Mouse (Mus musculus) lung, postnatal 0 days (tissue): ENCODE results near the gene Nudt15. TPM values are rescaled to one million over a fixed set of nuclear protein-coding genes. Genes with fewer than 3 reads are reported as not detected.
"Not testable (repeated sequence)": the region's sequence is repeated elsewhere in the genome, so short reads cannot be mapped to it uniquely, and the experiment has no call there.

Experiments used
- ATAC-seq: fragments of 200-750 bp; cut with Nextera tagmentation; 2 replicates; pipeline ENCODE4 v1.8.0; 2017; ENCODE audit warnings: moderate library complexity
- DNase-seq: peaks from one replicate; pipeline ENCODE4 v3.0.0-alpha.2; 2016; ENCODE audit warnings: low spot score
- H3K27ac ChIP-seq: fragments of 300-500 bp; sonication (generic); 2 replicates; pipeline ENCODE4 v1.5.1; 2014; ENCODE audit warnings: antibody characterized with exemption, mild to moderate bottlenecking, low read length, mixed read lengths
- H3K27me3 ChIP-seq: fragments of 300-500 bp; sonication (generic); replicated peaks from 2 replicates; pipeline ENCODE4 v1.6.1; 2014; ENCODE audit warnings: low read length, mixed read lengths; ENCODE audit not compliant: insufficient read depth
- H3K36me3 ChIP-seq: fragments of 300-500 bp; sonication (generic); 2 replicates; pipeline ENCODE4 v1.6.1; 2014; ENCODE audit warnings: low read length, mixed read lengths; ENCODE audit not compliant: insufficient read depth
- H3K4me1 ChIP-seq: fragments of 300-500 bp; sonication (generic); 2 replicates; pipeline ENCODE4 v1.6.1; 2014; ENCODE audit warnings: antibody characterized with exemption, low read depth, low read length, mixed read lengths; ENCODE audit not compliant: insufficient read depth
- H3K4me2 ChIP-seq: fragments of 300-500 bp; sonication (generic); replicated peaks from 2 replicates; pipeline ENCODE4 v1.6.1; 2014; ENCODE audit warnings: low read depth, mild to moderate bottlenecking, low read length, moderate library complexity, mixed read lengths
- H3K4me3 ChIP-seq: fragments of 300-500 bp; sonication (generic); 2 replicates; pipeline ENCODE4 v1.5.1; 2014; ENCODE audit warnings: low read depth, low read length
- H3K9ac ChIP-seq: fragments of 300-500 bp; sonication (generic); replicated peaks from 2 replicates; pipeline ENCODE4 v1.6.1; 2014; ENCODE audit warnings: low read depth, mild to moderate bottlenecking
- H3K9me3 ChIP-seq: fragments of 300-500 bp; sonication (generic); 2 replicates; pipeline ENCODE4 v1.6.1; 2016; ENCODE audit warnings: low read length, mixed read lengths
- CTCF ChIP-seq: IDR thresholded peaks from 2 replicates; pipeline ENCODE4 v1.5.1; 2016; ENCODE audit warnings: antibody characterized with exemption, mild to moderate bottlenecking
- EP300 ChIP-seq: IDR thresholded peaks from 2 replicates; pipeline ENCODE4 v1.6.1; 2016; ENCODE audit warnings: antibody characterized with exemption, mild to moderate bottlenecking, control low read depth
- WGBS: fragments of 180-500 bp; shearing (Covaris S2); extraction: QIAGEN DNeasy Blood & Tissue Kit; methylation state at CpG from one replicate; pipeline ENCODE4 v1.1.7; 2014; 5-methylcytosine and 5-hydroxymethylcytosine counted together
- polyA plus RNA-seq: library from polyadenylated mRNA; unstranded; fragments of >200 nt; fragmentation: Nextera tagmentation; extraction: Ambion mirVana; gene quantifications from 2 replicates; pipeline ENCODE4 v1.2.1, GENCODE M21; 2015

The Nudt15 gene
- polyA plus RNA-seq, 1 experiment from 2014 or later: 2.7 TPM

DNA sequence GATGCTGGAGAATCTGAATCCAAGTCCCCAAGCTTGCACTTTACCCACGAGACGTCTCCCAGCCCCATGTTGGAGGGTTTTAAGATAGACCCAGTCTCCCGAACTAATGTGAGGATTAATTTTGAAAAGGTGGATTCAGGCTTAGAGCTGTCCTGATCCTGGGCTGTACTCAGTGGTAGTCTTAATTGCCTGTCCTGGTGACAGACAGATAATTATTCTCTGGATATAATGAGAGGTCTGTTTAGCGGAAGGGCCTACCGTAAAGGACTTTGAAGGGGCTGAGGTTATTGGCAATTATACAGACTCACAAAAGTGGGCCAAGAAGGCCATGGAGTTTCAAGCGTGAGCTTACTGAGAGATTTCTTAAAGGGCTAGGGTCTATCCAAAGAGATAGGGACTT is 4.3 kb downstream of the Nudt15 start:
- DNase-seq (no peak), ATAC-seq (no peak)
- no peaks in the 10 kb centered on the region for H3K27me3 ChIP-seq
- TF ChIP-seq EP300 (no peak), CTCF (no peak)
- WGBS: 70% methylated on average over 6 of the region's 6 CpGs
- H3K9me3 ChIP-seq: no peaks in the 10 kb centered on the region
- no peaks in the 10 kb centered on the region for H3K4me1 ChIP-seq
- no peak overlapping the region for H3K4me3 ChIP-seq
- H3K36me3 ChIP-seq: no peaks in the 10 kb centered on the region
- H3K27ac ChIP-seq: no peak overlapping the region
- no peak overlapping the region for H3K9ac ChIP-seq
- no peak overlapping the region for H3K4me2 ChIP-seq

DNA sequence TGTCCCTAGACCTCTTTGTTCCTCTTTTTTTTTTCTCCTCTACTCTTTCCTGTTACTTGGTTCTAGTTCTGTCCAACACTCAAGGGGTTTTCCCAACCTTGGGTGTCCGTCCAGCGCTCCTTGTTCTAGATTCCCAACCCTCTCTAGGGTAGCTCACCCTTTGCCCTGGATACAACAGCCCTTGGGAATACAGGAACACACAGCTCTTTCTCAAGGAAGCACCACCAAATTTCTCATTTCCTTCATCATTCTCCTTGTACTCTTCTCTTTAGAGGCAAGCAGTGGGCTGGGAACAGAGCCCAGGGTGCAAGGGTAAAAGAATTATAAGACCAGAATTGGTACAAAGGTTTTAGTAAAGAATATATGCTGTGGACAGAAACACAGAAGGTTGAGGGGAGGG is 12.4 kb downstream of the Nudt15 start:
- no peak for ATAC-seq
- no peak for TF ChIP-seq CTCF
- no peak for TF ChIP-seq EP300
- H3K27ac ChIP-seq: no peak overlapping the region
- H3K4me1 ChIP-seq: no peaks in the 10 kb centered on the region
- H3K4me2 ChIP-seq: no peak overlapping the region
- no peaks in the 10 kb centered on the region for H3K9me3 ChIP-seq
- no peak overlapping the region for H3K4me3 ChIP-seq
- H3K27me3 ChIP-seq: no peaks in the 10 kb centered on the region
- no peaks in the 10 kb centered on the region for H3K36me3 ChIP-seq
- no peak overlapping the region for H3K9ac ChIP-seq
- 88% methylated on average over 2 of the region's 2 CpGs for WGBS
- no peak for DNase-seq

- WGBS: 67% methylated on average over 6 of the region's 6 CpGs
- no peak overlapping the region for H3K4me3 ChIP-seq
These were observed 14.1 kb downstream of the Nudt15 start for GRCm38 (mm10) chr14:73533755-73534465.

DNA sequence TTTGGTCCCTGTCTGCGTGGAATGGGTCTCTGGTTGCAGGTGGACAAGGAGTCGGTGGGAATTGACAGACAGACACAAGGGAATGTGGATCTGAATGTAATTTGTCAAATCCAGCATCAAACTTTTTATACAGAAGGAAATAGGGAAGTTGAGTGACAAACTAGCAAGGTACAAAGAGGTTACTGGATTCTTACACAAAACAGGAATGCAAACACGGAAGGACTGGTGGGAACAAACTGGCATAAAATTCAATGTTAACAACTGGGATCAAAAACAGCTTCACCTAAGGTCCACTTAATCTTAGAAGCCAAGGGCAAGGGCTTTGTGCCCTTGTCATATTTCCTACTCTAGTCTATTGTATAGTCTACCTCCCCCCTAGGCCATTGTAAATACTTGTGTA is 19.4 kb downstream of the Nudt15 start:
- not testable (repeated sequence) for H3K27ac ChIP-seq, H3K27me3 ChIP-seq, H3K4me1 ChIP-seq, H3K9ac ChIP-seq, H3K4me2 ChIP-seq, DNase-seq, ATAC-seq, H3K36me3 ChIP-seq, H3K4me3 ChIP-seq, H3K9me3 ChIP-seq
- WGBS: 83% methylated on average over 3 of the region's 3 CpGs

More at GRCm38 (mm10) chr14:73533755-73534465, 14.1 kb downstream of the Nudt15 start:
- Histone ChIP-seq H3K27me3 (no peaks in the 10 kb centered on the region), H3K27ac (no peak overlapping the region), H3K36me3 (no peaks in the 10 kb centered on the region), H3K4me2 (no peak overlapping the region), H3K4me1 (no peaks in the 10 kb centered on the region), H3K9me3 (no peaks in the 10 kb centered on the region), H3K9ac (no peak overlapping the region)
- ATAC-seq (no peak), DNase-seq (no peak)
- no peak for TF ChIP-seq CTCF
- TF ChIP-seq EP300: no peak

- H3K4me3 ChIP-seq: peak within 1 kb of the TSS; percentile 47
- H3K27me3 ChIP-seq: no peaks in the 10 kb centered on the region
- peak; percentile 97 for DNase-seq
- ATAC-seq: peak; percentile 100
- H3K9ac ChIP-seq: peak within 1 kb of the TSS; percentile 56
- no peaks in the 10 kb centered on the region for H3K9me3 ChIP-seq
- under 1% methylated on average over 36 of the region's 41 CpGs for WGBS
- H3K4me2 ChIP-seq: peak within 1 kb of the TSS; percentile 25
- H3K4me1 ChIP-seq: no peaks in the 10 kb centered on the region
- no peaks in the 10 kb centered on the region for H3K36me3 ChIP-seq
- TF ChIP-seq CTCF (peak; percentile 100), EP300 (peak; percentile 23; the same call in 1 of the 2 replicates)
- peak within 1 kb of the TSS; percentile 87 for H3K27ac ChIP-seq
These were observed 23.1 kb downstream of the Nudt15 start, which contains the start of gene Sucla2 for GRCm38 (mm10) chr14:73524766-73525448. TSS of gene Sucla2 (plus strand) at chr14:73525319.

GRCm38 (mm10) chr14:73524136-73524535 is 23.9 kb downstream of the Nudt15 start:
- no peaks in the 10 kb centered on the region for H3K9me3 ChIP-seq
- H3K4me3 ChIP-seq: no peak overlapping the region
- no peak overlapping the region for H3K27ac ChIP-seq
- H3K27me3 ChIP-seq: no peaks in the 10 kb centered on the region
- ATAC-seq (no peak), DNase-seq (no peak)
- WGBS: 59% methylated on average over 3 of the region's 3 CpGs
- no peak overlapping the region; the same call in 1 of the 2 replicates for H3K4me2 ChIP-seq
- H3K36me3 ChIP-seq: no peaks in the 10 kb centered on the region
- H3K9ac ChIP-seq: no peak overlapping the region
- H3K4me1 ChIP-seq: no peaks in the 10 kb centered on the region
- no peak for TF ChIP-seq CTCF
- TF ChIP-seq EP300: no peak
